Mouse (Mus musculus) myocyte (in vitro differentiated cells): Measurements from ENCODE around the gene Arhgap6.

Source experiments
- CEBPB ChIP-seq: IDR thresholded peaks from 2 replicates; pipeline ENCODE4 v1.6.1; 2011; ENCODE audit warnings: mild to moderate bottlenecking, moderate library complexity; ENCODE audit not compliant: poor library complexity, insufficient read depth, severe bottlenecking
- MAX ChIP-seq: IDR thresholded peaks from one replicate; pipeline ENCODE4 v1.6.1; 2011; ENCODE audit warnings: low read depth, mild to moderate bottlenecking, control low read depth
- MYOD1 ChIP-seq, 3 experiments: IDR thresholded peaks; one replicate each; pipeline ENCODE4 v1.6.1; 2011; ENCODE audit warnings: control low read depth in 2 of 3, low read depth in 2 of 3, mild to moderate bottlenecking in 2 of 3, moderate library complexity in 1 of 3; ENCODE audit not compliant: insufficient read length in 2 of 3, control insufficient read depth in 1 of 3
- POLR2A ChIP-seq: IDR thresholded peaks from one replicate; pipeline ENCODE4 v1.6.1; 2011; ENCODE audit warnings: low read depth, mild to moderate bottlenecking, control low read depth, moderate library complexity; ENCODE audit not compliant: insufficient read length
- POLR2AphosphoS2 ChIP-seq: IDR thresholded peaks from one replicate; pipeline ENCODE4 v1.6.1; 2011; ENCODE audit warnings: low read depth, control low read depth; ENCODE audit not compliant: insufficient read length
- REST ChIP-seq: IDR thresholded peaks from one replicate; pipeline ENCODE4 v1.6.1; 2011; ENCODE audit warnings: mild to moderate bottlenecking, control low read depth, moderate library complexity; ENCODE audit not compliant: insufficient read depth, insufficient read length
- SRF ChIP-seq: IDR thresholded peaks from one replicate; pipeline ENCODE4 v1.6.1; 2011; ENCODE audit warnings: low read depth; ENCODE audit not compliant: control insufficient read depth, insufficient read length
- TCF12 ChIP-seq: IDR thresholded peaks from one replicate; pipeline ENCODE4 v1.6.1; 2011; ENCODE audit warnings: mild to moderate bottlenecking, control low read depth; ENCODE audit not compliant: poor library complexity, insufficient read depth, severe bottlenecking
- TCF3 ChIP-seq: IDR thresholded peaks from one replicate; pipeline ENCODE4 v1.6.1; 2011; ENCODE audit warnings: low read depth, control low read depth; ENCODE audit not compliant: insufficient read length
- USF1 ChIP-seq: IDR thresholded peaks from one replicate; pipeline ENCODE4 v1.6.1; 2011; ENCODE audit warnings: low read depth, mild to moderate bottlenecking, control low read depth, moderate library complexity

DNA sequence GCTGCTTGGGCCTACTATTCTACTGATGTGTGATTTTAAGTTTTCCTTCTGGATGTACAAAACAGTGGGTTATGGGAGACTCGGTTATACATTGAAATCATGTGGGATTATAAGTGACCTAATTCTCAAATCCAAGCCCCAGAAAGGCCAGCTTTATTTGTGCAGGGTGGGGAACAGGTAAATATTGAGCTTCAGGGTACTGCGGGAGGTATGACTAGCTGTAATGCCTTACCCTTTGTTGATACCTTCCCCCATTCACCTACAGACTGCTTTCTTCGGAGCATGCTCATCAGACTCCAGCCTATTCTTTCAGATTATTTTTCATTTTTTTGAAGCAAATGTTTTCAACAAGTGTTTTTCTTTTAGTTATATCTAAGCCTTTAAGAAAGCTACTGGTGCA, 286.7 kb downstream of the Arhgap6 start:
- TF ChIP-seq TCF12 (no peak), USF1 (no peak), MAX (no peak), POLR2A (no peak), TCF3 (no peak), SRF (no peak), REST (no peak), POLR2AphosphoS2 (no peak), MYOD1 (IDR thresholded peaks at IDR 0.05; ENCODE audit: control insufficient read depth in 1 of 3, insufficient read length in 2 of 3, low read depth in 2 of 3) (no peak), CEBPB (no peak)
